Mouse (Mus musculus): ENCODE measurements around the gene Gm17783. TPM values are rescaled to one million over a fixed set of nuclear protein-coding genes. Genes with fewer than 3 reads are reported as not detected.
"Not testable (repeated sequence)": the region's sequence is repeated elsewhere in the genome, so short reads cannot be mapped to it uniquely, and the experiment has no call there.

Gene Gm17783
- polyA plus RNA-seq, 1 experiment from 2014 or later, result not detected

DNA sequence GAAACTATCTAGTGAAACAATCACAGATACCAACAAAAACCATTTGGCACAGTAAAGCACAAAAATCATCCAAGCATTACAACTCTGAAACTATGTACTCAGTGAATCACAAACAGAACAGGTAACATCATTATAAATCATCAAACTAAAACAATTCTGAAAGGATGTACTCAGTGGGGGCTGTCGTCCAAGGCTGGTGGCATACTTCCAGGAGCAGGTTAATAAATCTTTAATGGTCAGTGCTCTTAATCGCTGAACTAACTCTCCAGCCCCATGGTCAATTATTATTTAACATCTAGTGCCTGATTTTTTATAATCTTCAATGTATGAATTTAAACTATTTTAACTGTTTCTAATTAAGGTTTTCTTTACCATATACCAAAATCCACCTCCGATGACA lies 60.0 kb downstream of the Gm17783 start:
- H3K36me3 ChIP-seq; H3K4me3 ChIP-seq; H3K27ac ChIP-seq; DNase-seq (ENCODE audit: low spot score); H3K4me1 ChIP-seq; H3K9me3 ChIP-seq (replicated peaks); H3K27me3 ChIP-seq (ENCODE audit: low read depth, poor library complexity, severe bottlenecking): not testable (repeated sequence)
- 82% methylated on average over 3 of the region's 3 CpGs for WGBS

Other genes with a start within 250 kb of the Gm17783 start
- gene Cd200, start 123.0 kb downstream of the Gm17783 start, polyA plus RNA-seq (2016; fragmentation: Nextera tagmentation; extraction: Ambion mirVana), result 2.3 and 3.7 TPM in 2 replicates
- gene Gm609, start 39.1 kb downstream of the Gm17783 start, polyA plus RNA-seq (2016; fragmentation: Nextera tagmentation; extraction: Ambion mirVana), result not detected in 2 replicates
- gene Slc9c1, start 3.3 kb upstream of the Gm17783 start, polyA plus RNA-seq (2016; fragmentation: Nextera tagmentation; extraction: Ambion mirVana), result not detected in 2 replicates
- gene Gcsam, start 78.3 kb upstream of the Gm17783 start, polyA plus RNA-seq (2016; fragmentation: Nextera tagmentation; extraction: Ambion mirVana), result not detected in 2 replicates
- 0.11 TPM in 1 of 2 replicates, not detected in the other for gene BC016579, start 122.0 kb upstream of the Gm17783 start, polyA plus RNA-seq (2016; fragmentation: Nextera tagmentation; extraction: Ambion mirVana)
- gene Tmprss7, start 161.6 kb upstream of the Gm17783 start, polyA plus RNA-seq (2016; fragmentation: Nextera tagmentation; extraction: Ambion mirVana), result 0.18 TPM in 1 of 2 replicates, not detected in the other
- 23.5 and 28.5 TPM in 2 replicates for gene Tagln3, start 192.6 kb upstream of the Gm17783 start, polyA plus RNA-seq (2016; fragmentation: Nextera tagmentation; extraction: Ambion mirVana)
- 38.8 and 43.0 TPM in 2 replicates for gene Abhd10, start 210.9 kb upstream of the Gm17783 start, polyA plus RNA-seq (2016; fragmentation: Nextera tagmentation; extraction: Ambion mirVana)